ENCODE assay signal across 11 mouse cellular contexts in the genomic region with DNA sequence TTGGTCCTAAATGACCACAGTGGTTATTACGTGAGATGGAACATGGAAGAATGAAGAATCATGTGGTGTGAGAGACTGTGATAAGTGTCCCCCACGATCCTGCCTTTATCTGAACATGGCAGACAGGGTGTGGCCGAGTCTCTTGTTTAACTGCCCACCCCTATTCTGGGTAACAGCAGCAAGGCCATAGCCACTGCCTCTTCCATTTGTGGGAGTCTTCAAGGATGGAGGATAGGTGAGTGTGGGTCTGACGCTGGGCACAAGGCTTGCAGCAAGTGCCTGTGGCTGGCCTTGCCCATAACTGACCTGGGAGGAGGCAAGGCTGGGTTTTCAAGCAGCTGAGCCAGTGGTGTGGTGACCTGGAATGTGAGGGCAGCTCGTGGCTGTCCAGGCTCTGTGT. TPM values are rescaled to one million over a fixed set of nuclear protein-coding genes. Genes with fewer than 3 reads are reported as not detected.
DNase-seq lines count a peak whose midpoint lies in the region; ATAC-seq and TF ChIP-seq lines count a peak whose summit lies in the region.
"Had no signal": no experiment of that assay in that cellular context is flagged by ENCODE, and none has a peak within 500 bp of the region (broad histone marks: within the 10 kb centered on the region; RNA-seq: fewer than 3 reads in every experiment).

No protein-coding gene starts in this region.

- TF ChIP-seq CTCF in midbrain, postnatal 0 days (IDR thresholded peaks at IDR 0.05) = no peak

- peak overlapping the region; percentile 74; the same call in 1 of the 2 replicates for H3K27ac ChIP-seq in heart, embryonic 10.5 days
- peak overlapping the region; percentile 1; the same call in 1 of the 2 replicates for H3K27ac ChIP-seq in midbrain, embryonic 14.5 days (replicated peaks; ENCODE audit: low read depth, low read length)
- no peak overlapping the region for H3K27ac ChIP-seq in midbrain, postnatal 0 days (ENCODE audit: low read depth, low read length)
- H3K27ac ChIP-seq in limb, embryonic 10.5 days = 0 out of 2 replicates have a peak overlapping the region, but pooled peaks have one; percentile 5
- H3K27ac ChIP-seq: macrophage had no signal

- WGBS in heart, embryonic 10.5 days = 55% methylated on average over 5 of the region's 5 CpGs
- 82% methylated on average over 5 of the region's 5 CpGs for WGBS in midbrain, embryonic 14.5 days
- WGBS in midbrain, postnatal 0 days = 82% methylated on average over 5 of the region's 5 CpGs
- 76% methylated on average over 5 of the region's 5 CpGs for WGBS in limb, embryonic 10.5 days

- H3K27me3 ChIP-seq in heart, embryonic 10.5 days (ENCODE audit: insufficient read depth, poor library complexity, severe bottlenecking) = no peaks in the 10 kb centered on the region
- no peaks in the 10 kb centered on the region for H3K27me3 ChIP-seq in midbrain, embryonic 14.5 days (ENCODE audit: control insufficient read depth, insufficient read depth, low read length)
- no peaks in the 10 kb centered on the region for H3K27me3 ChIP-seq in midbrain, postnatal 0 days (ENCODE audit: insufficient read depth, low read length)
- no peaks in the 10 kb centered on the region for H3K27me3 ChIP-seq in limb, embryonic 10.5 days (ENCODE audit: low read depth, poor library complexity, severe bottlenecking)

- no peak for ATAC-seq in midbrain, embryonic 14.5 days (ENCODE audit: low FRiP score, low TSS enrichment)
- no peak for ATAC-seq in midbrain, postnatal 0 days (ENCODE audit: low FRiP score)

- no peak overlapping the region for H3K4me2 ChIP-seq in midbrain, embryonic 14.5 days (ENCODE audit: low read length)
- H3K4me2 ChIP-seq in midbrain, postnatal 0 days (ENCODE audit: low read depth, low read length, poor library complexity, severe bottlenecking) = no peak overlapping the region

- DNase-seq in heart, embryonic 10.5 days (ENCODE audit: low spot score) = peak; percentile 88
- DNase-seq in heart, postnatal 10 days = no peak
- no peak for DNase-seq in midbrain, embryonic 14.5 days
- no peak for DNase-seq in midbrain, postnatal 0 days (ENCODE audit: low spot score)
- DNase-seq in limb, embryonic 10.5 days (ENCODE audit: low spot score) = no peak
- peak; percentile 50 to 72 for DNase-seq in spleen, postnatal 36 days (ENCODE audit: low spot score in 2 of 2)
- DNase-seq in urinary bladder, adult 18-20 months (ENCODE audit: low spot score in 2 of 2) = no peak
- DNase-seq in thymus, postnatal 10 days (ENCODE audit: low spot score in 2 of 2) = no peak
- DNase-seq: heart, postnatal 36 days; kidney, postnatal 14 days had no signal

- H3K36me3 ChIP-seq in heart, embryonic 10.5 days = no peaks in the 10 kb centered on the region
- peaks cover under 1% of the 10 kb centered on the region; the same call in 1 of the 2 replicates for H3K36me3 ChIP-seq in midbrain, embryonic 14.5 days (ENCODE audit: control insufficient read depth, insufficient read depth, low read length)
- H3K36me3 ChIP-seq in midbrain, postnatal 0 days (ENCODE audit: insufficient read depth, low read length) = no peaks in the 10 kb centered on the region
- H3K36me3 ChIP-seq in limb, embryonic 10.5 days = no peaks in the 10 kb centered on the region

- H3K9me3 ChIP-seq in heart, embryonic 10.5 days = no peaks in the 10 kb centered on the region
- H3K9me3 ChIP-seq in midbrain, embryonic 14.5 days (ENCODE audit: control insufficient read depth, low read length) = no peaks in the 10 kb centered on the region
- H3K9me3 ChIP-seq in midbrain, postnatal 0 days (ENCODE audit: low read length) = no peaks in the 10 kb centered on the region
- H3K9me3 ChIP-seq in limb, embryonic 10.5 days (replicated peaks) = no peaks in the 10 kb centered on the region

- intact Hi-C loops in heart, postnatal 10 days (cut with DNase I) = no loop called here

- no peak overlapping the region for H3K9ac ChIP-seq in midbrain, embryonic 14.5 days (replicated peaks; ENCODE audit: low read length)
- H3K9ac ChIP-seq in midbrain, postnatal 0 days (replicated peaks; ENCODE audit: low read length, poor library complexity, severe bottlenecking) = no peak overlapping the region

- H3K4me1 ChIP-seq in heart, embryonic 10.5 days = peaks cover 9% of the 10 kb centered on the region; the same call in 1 of the 2 replicates
- peaks cover 28% of the 10 kb centered on the region for H3K4me1 ChIP-seq in midbrain, embryonic 14.5 days (ENCODE audit: control insufficient read depth, insufficient read depth, low read length)
- no peaks in the 10 kb centered on the region for H3K4me1 ChIP-seq in midbrain, postnatal 0 days (ENCODE audit: insufficient read depth, low read length)
- no peaks in the 10 kb centered on the region for H3K4me1 ChIP-seq in limb, embryonic 10.5 days

- H3K4me3 ChIP-seq in heart, embryonic 10.5 days = peak overlapping the region; percentile 40
- H3K4me3 ChIP-seq in midbrain, embryonic 14.5 days (replicated peaks; ENCODE audit: low read depth, low read length) = no peak overlapping the region
- no peak overlapping the region for H3K4me3 ChIP-seq in midbrain, postnatal 0 days (ENCODE audit: low read depth, low read length)
- H3K4me3 ChIP-seq in limb, embryonic 10.5 days = no peak overlapping the region

RNA-seq across cellular contexts. Expression of a gene that starts 49.4 kb away (rescaled TPM):
- 12.1 and 16.0 TPM in 2 replicates for polyA plus RNA-seq in heart, embryonic 10.5 days (2016; fragmentation: Nextera tagmentation; extraction: Ambion mirVana)
- 1 to 10 TPM; 1.4 to 1.9 TPM for total RNA-seq in heart, postnatal 10 days (2021)
- polyA plus RNA-seq in midbrain, embryonic 14.5 days (2014; fragmentation: Nextera tagmentation; extraction: Ambion mirVana) = 117 and 136 TPM in 2 replicates
- 159 and 196 TPM in 2 replicates for total RNA-seq in midbrain, postnatal 0 days (2014; rRNA removed)
- 118 and 124 TPM in 2 replicates for polyA plus RNA-seq in midbrain, postnatal 0 days (2015; fragmentation: Nextera tagmentation; extraction: Ambion mirVana)
- 6.1 and 7.7 TPM in 2 replicates for polyA plus RNA-seq in limb, embryonic 10.5 days (2016; fragmentation: Nextera tagmentation; extraction: Ambion mirVana)
- polyA plus RNA-seq: macrophage had no signal

Comparison
In these comparisons a context has a peak if more than half of its experiments do, and no peak if none do; other contexts are left out.
1. DNase-seq: peak in heart, embryonic 10.5 days (single experiment) and spleen, postnatal 36 days (2 of 2); none in heart, postnatal 10 days (0 of 2), midbrain, embryonic 14.5 days (single experiment), midbrain, postnatal 0 days (single experiment), limb, embryonic 10.5 days (single experiment), urinary bladder, adult 18-20 months (0 of 2) and thymus, postnatal 10 days (0 of 2).